In the genomic region with DNA sequence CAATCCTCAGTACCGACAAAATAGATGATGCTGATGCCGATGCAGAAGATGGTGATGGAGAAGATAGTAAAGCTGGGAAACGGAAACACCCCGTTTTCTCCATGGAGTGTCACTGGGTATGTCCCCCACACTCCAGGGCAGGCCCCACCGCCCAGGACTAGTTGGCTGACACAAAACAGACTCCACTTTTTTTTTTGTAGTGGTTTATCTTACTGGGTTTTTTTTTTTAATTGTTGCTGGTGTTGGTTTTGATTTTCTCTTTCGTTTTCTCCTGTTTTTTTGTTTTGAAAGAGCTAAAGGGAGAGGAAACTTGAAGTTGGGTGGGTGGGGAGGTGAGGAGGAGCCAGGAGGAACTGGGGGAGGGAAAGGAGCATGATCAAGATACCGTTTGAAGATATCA, we compare ENCODE assay signal across 25 mouse cellular contexts. TPM values are rescaled to one million over a fixed set of nuclear protein-coding genes. Genes with fewer than 3 reads are reported as not detected.
DNase-seq lines count a peak whose midpoint lies in the region; ATAC-seq and TF ChIP-seq lines count a peak whose summit lies in the region.
"Had no signal": no experiment of that assay in that cellular context is flagged by ENCODE, and none has a peak within 500 bp of the region (broad histone marks: within the 10 kb centered on the region; RNA-seq: fewer than 3 reads in every experiment).

No protein-coding gene starts in this region.

- no peak for TF ChIP-seq CTCF in MEL (IDR thresholded peaks at IDR 0.05 in 2 of 3, conservative IDR thresholded peaks at IDR 0.05 in 1 of 3; ENCODE audit: control insufficient read depth in 1 of 3, insufficient read depth in 1 of 3, low read depth in 2 of 3, low read length in 3 of 3, poor library complexity in 1 of 3, severe bottlenecking in 1 of 3)
- no peak for TF ChIP-seq CTCF in intestine, postnatal 0 days (IDR thresholded peaks at IDR 0.05; ENCODE audit: low read depth)

- no peak overlapping the region for H3K4me2 ChIP-seq in liver, embryonic 16.5 days (ENCODE audit: low read depth, low read length)
- H3K4me2 ChIP-seq in intestine, postnatal 0 days (replicated peaks; ENCODE audit: low read depth) = no peak overlapping the region
- no peak overlapping the region for H3K4me2 ChIP-seq in forebrain, embryonic 11.5 days (ENCODE audit: low read depth, low read length, severe bottlenecking)
- H3K4me2 ChIP-seq: embryonic facial prominence, embryonic 13.5 days; hindbrain, embryonic 14.5 days; midbrain, embryonic 15.5 days; neural tube, embryonic 15.5 days had no signal

- no peak overlapping the region for H3K9ac ChIP-seq in MEL (ENCODE audit: control insufficient read depth, low read depth, low read length, poor library complexity, severe bottlenecking)
- H3K9ac ChIP-seq in liver, embryonic 16.5 days (ENCODE audit: low read depth, low read length) = no peak overlapping the region; the same call in 1 of the 2 replicates
- no peak overlapping the region for H3K9ac ChIP-seq in intestine, postnatal 0 days (ENCODE audit: low read depth, low read length)
- no peak overlapping the region for H3K9ac ChIP-seq in forebrain, embryonic 11.5 days (ENCODE audit: low read length)
- H3K9ac ChIP-seq: embryonic facial prominence, embryonic 13.5 days; heart, embryonic 13.5 days; hindbrain, embryonic 14.5 days; midbrain, embryonic 15.5 days; neural tube, embryonic 15.5 days had no signal

- H3K79me2 ChIP-seq in MEL (ENCODE audit: control insufficient read depth, insufficient read depth, low read length, poor library complexity) = peaks cover 52% of the 10 kb centered on the region

- no peak for ATAC-seq in megakaryocyte, adult 5-6 weeks (ENCODE audit: poor library complexity, severe bottlenecking)
- ATAC-seq in liver, embryonic 16.5 days (ENCODE audit: low read depth) = no peak
- no peak for ATAC-seq in intestine, postnatal 0 days
- ATAC-seq in forebrain, embryonic 11.5 days (replicated peaks; ENCODE audit: low FRiP score) = no peak
- ATAC-seq: forebrain, embryonic 16.5 days; lung, postnatal 0 days; midbrain, embryonic 15.5 days had no signal

- no peak for TF ChIP-seq EP300 in MEL (IDR thresholded peaks at IDR 0.05; ENCODE audit: low read depth in 1 of 2, low read length in 2 of 2)

- no peak for TF ChIP-seq RAD21 in MEL (IDR thresholded peaks at IDR 0.05; ENCODE audit: low read depth, low read length)

- DNase-seq in CD8-positive naive resting alpha-beta T cell, adult 2 months (ENCODE audit: low read depth in 2 of 2, low spot score in 2 of 2) = peak; percentile 41 to 56
- DNase-seq in MEL (ENCODE audit: low read depth, low spot score) = no peak
- no peak for DNase-seq in testis, postnatal 10 days (ENCODE audit: low spot score)
- no peak for DNase-seq in forebrain, embryonic 11.5 days (ENCODE audit: low spot score)
- DNase-seq: adrenal gland, postnatal 10 days; cerebellum, adult 11 months; cerebellum, postnatal 10 days; kidney, postnatal 14 days; left cerebral cortex, postnatal 4 days; right cerebral cortex, postnatal 14 days; thymus, postnatal 4 days had no signal

- peaks cover 40% of the 10 kb centered on the region for H3K36me3 ChIP-seq in megakaryocyte, embryonic 14.5 days (replicated peaks; ENCODE audit: low read length)
- peaks cover 4 to 35% of the 10 kb centered on the region in 2 experiments; a peak in 3 of 4 replicates for H3K36me3 ChIP-seq in MEL (ENCODE audit: control insufficient read depth in 1 of 2, insufficient read depth in 2 of 2, low read length in 2 of 2)
- H3K36me3 ChIP-seq in liver, embryonic 16.5 days (ENCODE audit: control insufficient read depth, insufficient read depth) = no peaks in the 10 kb centered on the region
- no peaks in the 10 kb centered on the region for H3K36me3 ChIP-seq in intestine, postnatal 0 days (ENCODE audit: control insufficient read depth, insufficient read depth)
- no peaks in the 10 kb centered on the region for H3K36me3 ChIP-seq in forebrain, embryonic 11.5 days (ENCODE audit: control insufficient read depth, insufficient read depth, low read length)
- H3K36me3 ChIP-seq: midbrain, embryonic 15.5 days had no signal

- peak overlapping the region; percentile 23 for H3K4me3 ChIP-seq in megakaryocyte, embryonic 14.5 days (replicated peaks)
- peak overlapping the region; percentile 9 to 24; a peak in 3 of 4 replicates for H3K4me3 ChIP-seq in MEL (ENCODE audit: control insufficient read depth in 1 of 2, insufficient read depth in 1 of 2, low read depth in 2 of 2, low read length in 2 of 2)
- H3K4me3 ChIP-seq in liver, embryonic 16.5 days (ENCODE audit: low read depth, low read length) = no peak overlapping the region
- H3K4me3 ChIP-seq in intestine, postnatal 0 days (ENCODE audit: low read depth, low read length) = no peak overlapping the region
- no peak overlapping the region for H3K4me3 ChIP-seq in forebrain, embryonic 11.5 days (ENCODE audit: low read depth, low read length)
- H3K4me3 ChIP-seq: embryonic facial prominence, embryonic 13.5 days; heart, embryonic 13.5 days; layer of hippocampus, adult 2 months; midbrain, embryonic 15.5 days; myocyte; neural tube, embryonic 15.5 days had no signal

- TF ChIP-seq POLR2A in MEL (IDR thresholded peaks at IDR 0.05; ENCODE audit: control insufficient read depth in 1 of 2, insufficient read depth in 1 of 2, low read depth in 1 of 2, low read length in 2 of 2, poor library complexity in 1 of 2) = no peak

- peak overlapping the region; percentile 39 for H3K27ac ChIP-seq in MEL (ENCODE audit: control insufficient read depth, low read depth, low read length)
- H3K27ac ChIP-seq in liver, embryonic 16.5 days (ENCODE audit: low read length) = peak overlapping the region; percentile 89; the same call in 1 of the 2 replicates
- H3K27ac ChIP-seq in intestine, postnatal 0 days (ENCODE audit: low read depth, low read length) = no peak overlapping the region
- H3K27ac ChIP-seq in forebrain, embryonic 11.5 days (ENCODE audit: low read depth, low read length) = no peak overlapping the region
- H3K27ac ChIP-seq: embryonic facial prominence, embryonic 13.5 days; hindbrain, embryonic 14.5 days; layer of hippocampus, adult 2 months; midbrain, embryonic 15.5 days; neural tube, embryonic 15.5 days; stomach, postnatal 0 days had no signal

- 73% methylated on average over 7 of the region's 7 CpGs for WGBS in liver, embryonic 16.5 days (ENCODE audit: insufficient replicate concordance)
- 85% methylated on average over 7 of the region's 7 CpGs for WGBS in intestine, postnatal 0 days
- 93% methylated on average over 7 of the region's 7 CpGs for WGBS in forebrain, embryonic 11.5 days

- peaks cover 84% of the 10 kb centered on the region for H3K4me1 ChIP-seq in megakaryocyte, embryonic 14.5 days
- H3K4me1 ChIP-seq in MEL (ENCODE audit: control insufficient read depth in 1 of 2, insufficient read depth in 2 of 2, low read length in 2 of 2) = peaks cover 35 to 40% of the 10 kb centered on the region in 2 experiments
- peaks cover 65% of the 10 kb centered on the region for H3K4me1 ChIP-seq in liver, embryonic 16.5 days (ENCODE audit: control insufficient read depth, low read depth, low read length)
- no peaks in the 10 kb centered on the region for H3K4me1 ChIP-seq in intestine, postnatal 0 days (replicated peaks; ENCODE audit: control insufficient read depth, insufficient read depth, low read length)
- H3K4me1 ChIP-seq in forebrain, embryonic 11.5 days (replicated peaks; ENCODE audit: control insufficient read depth, insufficient read depth, low read length) = no peaks in the 10 kb centered on the region; the same call in 1 of the 2 replicates
- H3K4me1 ChIP-seq: midbrain, embryonic 15.5 days had no signal

- H3K9me3 ChIP-seq in megakaryocyte, embryonic 14.5 days = no peaks in the 10 kb centered on the region
- H3K9me3 ChIP-seq in MEL (replicated peaks; ENCODE audit: insufficient read depth, low read length) = no peaks in the 10 kb centered on the region
- H3K9me3 ChIP-seq in liver, embryonic 16.5 days (replicated peaks; ENCODE audit: control insufficient read depth, low read length) = no peaks in the 10 kb centered on the region
- no peaks in the 10 kb centered on the region for H3K9me3 ChIP-seq in intestine, postnatal 0 days (ENCODE audit: control insufficient read depth)
- H3K9me3 ChIP-seq in forebrain, embryonic 11.5 days (ENCODE audit: control insufficient read depth, low read length) = no peaks in the 10 kb centered on the region
- H3K9me3 ChIP-seq: heart, embryonic 13.5 days; midbrain, embryonic 15.5 days; neural tube, embryonic 15.5 days had no signal

- H3K27me3 ChIP-seq in megakaryocyte, embryonic 14.5 days (replicated peaks) = no peaks in the 10 kb centered on the region
- no peaks in the 10 kb centered on the region for H3K27me3 ChIP-seq in MEL (ENCODE audit: control insufficient read depth in 1 of 2, insufficient read depth in 2 of 2, low read length in 2 of 2)
- no peaks in the 10 kb centered on the region for H3K27me3 ChIP-seq in liver, embryonic 16.5 days (ENCODE audit: control insufficient read depth, insufficient read depth, low read depth, low read length)
- H3K27me3 ChIP-seq in intestine, postnatal 0 days (replicated peaks; ENCODE audit: control insufficient read depth, insufficient read depth, low read length) = no peaks in the 10 kb centered on the region
- no peaks in the 10 kb centered on the region for H3K27me3 ChIP-seq in forebrain, embryonic 11.5 days (ENCODE audit: control insufficient read depth, insufficient read depth, low read length)
- H3K27me3 ChIP-seq: embryonic facial prominence, embryonic 13.5 days; heart, embryonic 13.5 days; midbrain, embryonic 15.5 days; neural tube, embryonic 15.5 days had no signal

RNA-seq across cellular contexts. Expression of gene Pitpnc1, which starts 18.4 kb away (rescaled TPM):
- 1.4 and 5.1 TPM in 2 replicates for polyA plus RNA-seq in megakaryocyte, embryonic 14.5 days (2012; ENCODE audit: insufficient read depth, low replicate concordance)
- total RNA-seq in megakaryocyte, adult 5-6 weeks (2015) = 14.5 and 15.4 TPM in 2 replicates
- total RNA-seq in megakaryocyte, adult 5-6 weeks (2017) = 8.5 and 11.7 TPM in 2 replicates
- 19.3 and 31.9 TPM in 2 replicates for total RNA-seq in MEL (2012; rRNA removed)
- polyA plus RNA-seq in MEL (2012; ENCODE audit: insufficient read depth in 1 of 2, insufficient read length in 2 of 2, low read depth in 1 of 2, low replicate concordance in 2 of 2, missing spikeins in 1 of 2) = 10 to 100 TPM in 1 of 2 experiments, not detected in 1; 25.3 TPM
- polyA plus RNA-seq in liver, embryonic 16.5 days (2015; fragmentation: Nextera tagmentation; extraction: Ambion mirVana) = 7.6 and 9.2 TPM in 2 replicates
- 4.4 and 4.8 TPM in 2 replicates for polyA plus RNA-seq in intestine, postnatal 0 days (2015; fragmentation: Nextera tagmentation; extraction: Ambion mirVana)
- polyA plus RNA-seq in forebrain, embryonic 11.5 days (2014; fragmentation: Nextera tagmentation; extraction: Ambion mirVana) = 34.2 and 35.7 TPM in 2 replicates

RNA-seq across cellular contexts. Expression of gene Psmd12, which starts 27.2 kb away (rescaled TPM):
- 5.1 and 28.0 TPM in 2 replicates for polyA plus RNA-seq in megakaryocyte, embryonic 14.5 days (2012; ENCODE audit: insufficient read depth, low replicate concordance)
- total RNA-seq in megakaryocyte, adult 5-6 weeks (2015) = 55.9 and 65.5 TPM in 2 replicates
- total RNA-seq in megakaryocyte, adult 5-6 weeks (2017) = 86.4 and 86.6 TPM in 2 replicates
- total RNA-seq in MEL (2012; rRNA removed) = 149 and 173 TPM in 2 replicates
- polyA plus RNA-seq in MEL (2012; ENCODE audit: insufficient read depth in 1 of 2, insufficient read length in 2 of 2, low read depth in 1 of 2, low replicate concordance in 2 of 2, missing spikeins in 1 of 2) = 100 to 1,000 TPM; 139 to 437 TPM
- polyA plus RNA-seq in liver, embryonic 16.5 days (2015; fragmentation: Nextera tagmentation; extraction: Ambion mirVana) = 79.2 and 81.0 TPM in 2 replicates
- 89.4 and 95.2 TPM in 2 replicates for polyA plus RNA-seq in intestine, postnatal 0 days (2015; fragmentation: Nextera tagmentation; extraction: Ambion mirVana)
- polyA plus RNA-seq in forebrain, embryonic 11.5 days (2014; fragmentation: Nextera tagmentation; extraction: Ambion mirVana) = 213 and 218 TPM in 2 replicates

Comparison
In these comparisons a context has a peak if more than half of its experiments do, and no peak if none do; other contexts are left out.
1. H3K4me3 ChIP-seq: peak in megakaryocyte, embryonic 14.5 days (single experiment) and MEL (2 of 2); none in liver, embryonic 16.5 days (single experiment), intestine, postnatal 0 days (single experiment) and forebrain, embryonic 11.5 days (single experiment).
2. DNase-seq: peak in CD8-positive naive resting alpha-beta T cell, adult 2 months (2 of 2); none in MEL (single experiment), testis, postnatal 10 days (single experiment) and forebrain, embryonic 11.5 days (single experiment).
3. H3K27ac ChIP-seq: peak in MEL (single experiment) and liver, embryonic 16.5 days (single experiment); none in intestine, postnatal 0 days (single experiment) and forebrain, embryonic 11.5 days (single experiment).